Mouse (Mus musculus) forelimb bud, embryonic 11.5 days (tissue): ENCODE results near the gene Nudt4.

Experiments used
- DNase-seq: peaks from one replicate; pipeline ENCODE4 v3.0.0-alpha.2; 2012; ENCODE audit warnings: low read depth, low spot score

The Nudt4 gene

GRCm38 (mm10) chr10:95539260-95539659 is 24.7 kb downstream of the Nudt4 start:
- DNase-seq, result no peak

GRCm38 (mm10) chr10:95536222-95536541 is 27.8 kb downstream of the Nudt4 start:
- DNase-seq, result no peak

GRCm38 (mm10) chr10:95535399-95536221 is 28.3 kb downstream of the Nudt4 start:
- no peak for DNase-seq

- DNase-seq, result no peak
Observed at GRCm38 (mm10) chr10:95533382-95533781, 30.6 kb downstream of the Nudt4 start.

- no peak for DNase-seq
Observed at GRCm38 (mm10) chr10:95532916-95533315, 31.0 kb downstream of the Nudt4 start.

GRCm38 (mm10) chr10:95530551-95531121 is 33.3 kb downstream of the Nudt4 start:
- no peak for DNase-seq

GRCm38 (mm10) chr10:95526495-95527122 is 37.3 kb downstream of the Nudt4 start:
- DNase-seq, result no peak

- DNase-seq, result no peak
Observed at GRCm38 (mm10) chr10:95525871-95526270, 38.1 kb downstream of the Nudt4 start.

GRCm38 (mm10) chr10:95525037-95525675 is 38.8 kb downstream of the Nudt4 start:
- DNase-seq, result no peak

- no peak for DNase-seq
Observed at GRCm38 (mm10) chr10:95517656-95518055, 46.3 kb downstream of the Nudt4 start.

- DNase-seq, result peak; percentile 18
Observed at GRCm38 (mm10) chr10:95515293-95515931, 48.5 kb downstream of the Nudt4 start.

GRCm38 (mm10) chr10:95514656-95515292 is 49.2 kb downstream of the Nudt4 start, which contains the start of gene Ube2n:
Gene Ube2n, plus strand, starts transcription at chr10:95515145.
- peak; percentile 95 for DNase-seq

GRCm38 (mm10) chr10:95513768-95514556 is 50.0 kb downstream of the Nudt4 start:
- no peak for DNase-seq

- DNase-seq, result no peak
Observed at GRCm38 (mm10) chr10:95512635-95513034, 51.3 kb downstream of the Nudt4 start.

- no peak for DNase-seq
Observed at GRCm38 (mm10) chr10:95509263-95509662, 54.7 kb downstream of the Nudt4 start.

- no peak for DNase-seq
Observed at GRCm38 (mm10) chr10:95508793-95509192, 55.2 kb downstream of the Nudt4 start.

- no peak for DNase-seq
Observed at GRCm38 (mm10) chr10:95508126-95508525, 55.8 kb downstream of the Nudt4 start.

GRCm38 (mm10) chr10:95504341-95504740 is 59.6 kb downstream of the Nudt4 start:
- DNase-seq, result no peak

GRCm38 (mm10) chr10:95503443-95504235 is 60.3 kb downstream of the Nudt4 start:
- DNase-seq, result no peak
